Mouse (Mus musculus) kidney, embryonic 14.5 days (tissue): ENCODE results near the gene Astn2. TPM values are rescaled to one million over a fixed set of nuclear protein-coding genes. Genes with fewer than 3 reads are reported as not detected.
A peak's percentile ranks its signal among the peaks of the same experiment; 100 is the strongest.

Experiments
- ATAC-seq: fragments of 200-750 bp; cut with Nextera tagmentation; 2 replicates; pipeline ENCODE4 v1.8.0; 2017; ENCODE audit warnings: moderate number of reproducible peaks, mild to moderate bottlenecking, moderate TSS enrichment, moderate library complexity; ENCODE audit not compliant: low FRiP score, low TSS enrichment
- H3K27ac ChIP-seq: fragments of 300-500 bp; sonication (generic); 2 replicates; pipeline ENCODE4 v1.5.1; 2014; ENCODE audit warnings: low read depth, mild to moderate bottlenecking, low read length, moderate library complexity, mixed read lengths
- H3K27me3 ChIP-seq: fragments of 300-500 bp; sonication (generic); 2 replicates; pipeline ENCODE4 v1.6.1; 2014; ENCODE audit warnings: mild to moderate bottlenecking, low read length; ENCODE audit not compliant: control insufficient read depth, insufficient read depth
- H3K36me3 ChIP-seq: fragments of 300-500 bp; sonication (generic); 2 replicates; pipeline ENCODE4 v1.6.1; 2014; ENCODE audit warnings: low read length, mixed read lengths; ENCODE audit not compliant: control insufficient read depth, insufficient read depth
- H3K4me1 ChIP-seq: fragments of 300-500 bp; sonication (generic); 2 replicates; pipeline ENCODE4 v1.6.1; 2014; ENCODE audit warnings: low read length, mixed read lengths; ENCODE audit not compliant: control insufficient read depth, insufficient read depth
- H3K4me2 ChIP-seq: fragments of 300-500 bp; sonication (generic); replicated peaks from 2 replicates; pipeline ENCODE4 v1.6.1; 2014; ENCODE audit warnings: low read depth, mild to moderate bottlenecking, low read length
- H3K4me3 ChIP-seq: fragments of 300-500 bp; sonication (generic); 2 replicates; pipeline ENCODE4 v1.5.1; 2014; ENCODE audit warnings: mild to moderate bottlenecking, low read length
- H3K9ac ChIP-seq: fragments of 300-500 bp; sonication (generic); 2 replicates; pipeline ENCODE4 v1.6.1; 2014; ENCODE audit warnings: low read depth, mild to moderate bottlenecking, low read length, moderate library complexity
- H3K9me3 ChIP-seq: fragments of 300-500 bp; sonication (generic); 2 replicates; pipeline ENCODE4 v1.6.1; 2016; ENCODE audit warnings: low read length; ENCODE audit not compliant: control insufficient read depth
- WGBS: fragments of 180-500 bp; shearing (Covaris S2); extraction: QIAGEN DNeasy Blood & Tissue Kit; methylation state at CpG from one replicate; pipeline ENCODE4 v1.1.7; 2014; 5-methylcytosine and 5-hydroxymethylcytosine counted together
- polyA plus RNA-seq: library from polyadenylated mRNA; unstranded; fragments of >200 nt; fragmentation: Nextera tagmentation; extraction: Ambion mirVana; gene quantifications from 2 replicates; pipeline ENCODE4 v1.2.1, GENCODE M21; 2014

The Astn2 gene
- polyA plus RNA-seq, 1 experiment from 2014 or later = 0.60 TPM

DNA sequence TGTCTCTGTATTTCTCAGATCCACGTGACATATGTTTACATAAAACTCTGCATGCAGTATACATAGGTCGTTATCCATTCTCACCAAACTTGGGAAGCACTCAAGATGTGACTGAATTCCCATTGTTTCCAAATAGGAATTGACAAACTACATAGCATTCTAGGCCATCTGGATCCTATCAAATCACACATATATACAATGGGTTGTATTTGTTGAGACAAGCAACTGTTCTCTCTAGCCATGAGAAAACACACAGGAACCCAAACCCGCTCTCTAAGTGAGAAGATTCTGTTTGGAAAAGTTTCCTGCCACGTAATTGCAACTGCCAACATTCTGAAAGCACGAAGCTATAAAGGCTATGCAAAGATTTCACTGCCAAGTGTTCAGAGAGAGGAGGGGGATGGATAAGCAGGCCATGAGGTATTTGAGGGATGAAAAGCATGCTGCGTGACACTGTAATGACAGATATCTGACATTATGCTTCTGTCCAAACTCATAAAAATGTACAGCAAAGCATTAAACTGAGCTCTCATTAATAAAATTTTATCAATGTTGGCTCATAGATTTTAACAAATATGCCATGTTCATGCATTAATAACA lies 732.7 kb downstream of the Astn2 start:
- H3K4me1 ChIP-seq = no peaks in the 10 kb centered on the region
- no peaks in the 10 kb centered on the region for H3K36me3 ChIP-seq
- no peak overlapping the region for H3K9ac ChIP-seq
- H3K27ac ChIP-seq = no peak overlapping the region
- H3K4me3 ChIP-seq = no peak overlapping the region
- ATAC-seq = no peak
- no peaks in the 10 kb centered on the region for H3K27me3 ChIP-seq
- 66% methylated on average over 6 of the region's 6 CpGs for WGBS
- H3K9me3 ChIP-seq = no peaks in the 10 kb centered on the region
- no peak overlapping the region for H3K4me2 ChIP-seq

- no peak overlapping the region for H3K27ac ChIP-seq
- ATAC-seq = no peak
- H3K4me2 ChIP-seq = no peak overlapping the region
- H3K27me3 ChIP-seq = no peaks in the 10 kb centered on the region
- H3K9ac ChIP-seq = 0 out of 2 replicates have a peak overlapping the region, but pooled peaks have one; percentile 19
- 67% methylated on average over 5 of the region's 5 CpGs for WGBS
- no peak overlapping the region for H3K4me3 ChIP-seq
- H3K4me1 ChIP-seq = no peaks in the 10 kb centered on the region
- H3K36me3 ChIP-seq = no peaks in the 10 kb centered on the region
- H3K9me3 ChIP-seq = no peaks in the 10 kb centered on the region
Measured at GRCm38 (mm10) chr4:65667030-65667610, 737.3 kb downstream of the Astn2 start.

DNA sequence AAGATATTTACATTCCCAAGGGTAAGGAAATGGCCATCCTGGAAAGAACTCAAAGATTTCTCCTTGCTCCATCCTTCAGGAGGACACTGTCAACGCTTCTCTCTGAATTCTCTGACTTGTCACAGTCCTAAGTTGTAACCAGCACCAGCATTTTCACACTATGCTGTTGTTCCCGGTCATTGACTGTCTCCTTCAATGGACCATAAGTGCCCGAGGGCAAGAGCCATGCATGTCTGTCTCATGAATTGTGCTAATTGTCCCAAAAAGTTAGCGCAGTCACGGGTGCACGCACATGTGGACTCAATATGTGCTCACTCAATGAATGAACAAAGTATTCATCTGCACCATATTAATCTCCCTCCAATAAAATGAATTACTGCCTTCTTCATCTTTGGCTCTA lies 741.2 kb downstream of the Astn2 start:
- Histone ChIP-seq H3K36me3 (no peaks in the 10 kb centered on the region), H3K4me1 (no peaks in the 10 kb centered on the region), H3K9ac (no peak overlapping the region), H3K4me2 (no peak overlapping the region), H3K9me3 (no peaks in the 10 kb centered on the region), H3K27me3 (no peaks in the 10 kb centered on the region), H3K4me3 (no peak overlapping the region), H3K27ac (no peak overlapping the region)
- no peak for ATAC-seq
- 71% methylated on average over 6 of the region's 6 CpGs for WGBS

GRCm38 (mm10) chr4:65654723-65655122 lies 749.7 kb downstream of the Astn2 start:
- no peaks in the 10 kb centered on the region for H3K36me3 ChIP-seq
- peak; percentile 88 for ATAC-seq
- no peak overlapping the region for H3K4me3 ChIP-seq
- H3K4me2 ChIP-seq = no peak overlapping the region
- no peak overlapping the region for H3K27ac ChIP-seq
- H3K27me3 ChIP-seq = no peaks in the 10 kb centered on the region
- H3K4me1 ChIP-seq = no peaks in the 10 kb centered on the region
- H3K9me3 ChIP-seq = no peaks in the 10 kb centered on the region
- no peak overlapping the region for H3K9ac ChIP-seq
- WGBS = 0% methylated on average over 2 of the region's 2 CpGs

DNA sequence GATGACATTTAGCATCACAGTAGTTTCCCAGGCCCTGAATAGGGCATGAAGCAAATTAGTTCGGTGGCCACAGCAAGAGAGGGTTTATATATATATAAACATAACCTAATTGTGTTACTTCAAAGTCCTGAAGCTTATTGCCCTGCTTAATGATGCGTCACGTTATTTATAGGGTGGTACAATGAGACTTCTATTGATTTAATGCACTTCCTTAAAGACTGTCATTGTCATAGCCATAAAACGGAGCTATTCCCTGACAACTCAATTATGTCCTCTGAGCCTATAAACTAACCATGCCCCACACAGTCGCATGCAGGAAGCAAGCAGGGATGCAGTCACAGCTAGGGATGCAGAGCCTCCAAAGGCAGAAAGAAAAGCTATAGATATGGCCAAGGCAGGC lies 761.8 kb downstream of the Astn2 start:
- Histone ChIP-seq H3K36me3 (no peaks in the 10 kb centered on the region), H3K4me3 (no peak overlapping the region), H3K9me3 (no peaks in the 10 kb centered on the region), H3K4me2 (no peak overlapping the region), H3K27me3 (no peaks in the 10 kb centered on the region), H3K4me1 (no peaks in the 10 kb centered on the region), H3K9ac (no peak overlapping the region), H3K27ac (no peak overlapping the region)
- ATAC-seq = peak; percentile 69; the same call in 1 of the 2 replicates
- 9% methylated on average over 5 of the region's 5 CpGs for WGBS

GRCm38 (mm10) chr4:65638231-65638630 lies 766.2 kb downstream of the Astn2 start:
- ATAC-seq = no peak
- no peak overlapping the region for H3K4me3 ChIP-seq
- no peak overlapping the region for H3K4me2 ChIP-seq
- H3K36me3 ChIP-seq = no peaks in the 10 kb centered on the region
- H3K4me1 ChIP-seq = no peaks in the 10 kb centered on the region
- no peaks in the 10 kb centered on the region for H3K9me3 ChIP-seq
- no peaks in the 10 kb centered on the region for H3K27me3 ChIP-seq
- no peak overlapping the region for H3K9ac ChIP-seq
- WGBS = 66% methylated on average over 3 of the region's 3 CpGs
- no peak overlapping the region for H3K27ac ChIP-seq

DNA sequence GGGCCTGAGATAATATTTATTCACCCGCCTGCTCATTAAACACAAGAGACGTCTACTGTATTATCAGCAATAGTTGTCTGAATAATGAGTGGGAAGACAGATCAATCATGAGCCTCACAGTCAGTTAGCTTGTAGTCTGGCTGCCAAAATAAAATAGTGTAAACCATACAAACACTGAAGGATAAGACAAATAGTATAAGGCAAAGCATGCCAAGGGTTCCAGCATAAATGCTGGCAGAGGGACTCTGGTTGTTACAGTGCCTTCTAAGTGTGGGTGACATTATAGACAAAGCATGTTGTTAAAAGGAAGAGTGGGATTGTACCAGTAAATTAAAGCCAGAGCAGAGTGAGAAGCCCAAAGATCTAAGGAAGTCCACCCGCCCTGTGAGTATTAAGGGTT lies 784.3 kb downstream of the Astn2 start:
- no peaks in the 10 kb centered on the region for H3K27me3 ChIP-seq
- no peak for ATAC-seq
- H3K36me3 ChIP-seq = peaks cover 36% of the 10 kb centered on the region

GRCm38 (mm10) chr4:65613135-65613534 lies 791.3 kb downstream of the Astn2 start:
- Histone ChIP-seq H3K9me3 (no peaks in the 10 kb centered on the region), H3K9ac (no peak overlapping the region), H3K36me3 (peaks cover 51% of the 10 kb centered on the region), H3K4me2 (no peak overlapping the region), H3K27ac (no peak overlapping the region), H3K4me1 (no peaks in the 10 kb centered on the region), H3K4me3 (no peak overlapping the region), H3K27me3 (no peaks in the 10 kb centered on the region)
- WGBS = 97% methylated on average over 14 of the region's 14 CpGs
- ATAC-seq = no peak

More for the DNA sequence above, 784.3 kb downstream of the Astn2 start:
- Histone ChIP-seq H3K4me1 (no peaks in the 10 kb centered on the region), H3K9me3 (no peaks in the 10 kb centered on the region), H3K4me3 (no peak overlapping the region), H3K9ac (no peak overlapping the region), H3K4me2 (no peak overlapping the region), H3K27ac (no peak overlapping the region)
- 76% methylated on average over 3 of the region's 3 CpGs for WGBS

GRCm38 (mm10) chr4:65610896-65611295 lies 793.5 kb downstream of the Astn2 start:
- Histone ChIP-seq H3K27ac (no peak overlapping the region), H3K4me3 (no peak overlapping the region), H3K27me3 (no peaks in the 10 kb centered on the region), H3K9ac (no peak overlapping the region), H3K9me3 (no peaks in the 10 kb centered on the region), H3K36me3 (peaks cover 30% of the 10 kb centered on the region), H3K4me1 (peaks cover 5% of the 10 kb centered on the region), H3K4me2 (no peak overlapping the region)
- WGBS = 77% methylated on average over 6 of the region's 6 CpGs
- ATAC-seq = no peak
